Mouse (Mus musculus) embryo, embryonic 9.5 days (tissue): ENCODE results near the gene Gm17555.
A peak's percentile ranks its signal among the peaks of the same experiment; 100 is the strongest.
"Not testable (repeated sequence)": the region's sequence is repeated elsewhere in the genome, so short reads cannot be mapped to it uniquely, and the experiment has no call there.

Experiments used
- DNase-seq: peaks from one replicate; pipeline ENCODE4 v3.0.0-alpha.2; 2017; ENCODE audit errors: extremely low spot score

The Gm17555 gene

DNA sequence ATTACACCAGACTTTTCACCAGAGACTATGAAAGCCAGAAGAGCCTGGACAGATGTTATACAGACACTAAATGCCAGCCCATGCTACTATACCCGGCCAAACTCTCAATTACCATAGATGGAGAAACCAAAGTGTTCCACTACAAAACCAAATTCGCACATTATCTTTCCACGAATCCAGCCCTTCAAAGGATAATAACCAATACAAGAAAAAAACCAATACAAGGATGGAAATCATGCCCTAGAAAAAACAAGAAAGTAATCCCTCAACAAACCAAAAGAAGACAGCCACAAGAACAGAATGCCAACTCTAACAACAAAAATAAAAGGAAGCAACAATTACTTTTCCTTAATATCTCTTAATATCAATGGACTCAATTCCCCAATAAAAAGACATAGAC is at the start of gene Gm17555:
Gm17555 (plus strand) TSS at position 301 of the 400 bp plus-strand sequence.
- not testable (repeated sequence) for DNase-seq

GRCm38 (mm10) chr2:126165277-126166018 is 49.5 kb upstream of the Gm17555 start:
- DNase-seq, result no peak

DNA sequence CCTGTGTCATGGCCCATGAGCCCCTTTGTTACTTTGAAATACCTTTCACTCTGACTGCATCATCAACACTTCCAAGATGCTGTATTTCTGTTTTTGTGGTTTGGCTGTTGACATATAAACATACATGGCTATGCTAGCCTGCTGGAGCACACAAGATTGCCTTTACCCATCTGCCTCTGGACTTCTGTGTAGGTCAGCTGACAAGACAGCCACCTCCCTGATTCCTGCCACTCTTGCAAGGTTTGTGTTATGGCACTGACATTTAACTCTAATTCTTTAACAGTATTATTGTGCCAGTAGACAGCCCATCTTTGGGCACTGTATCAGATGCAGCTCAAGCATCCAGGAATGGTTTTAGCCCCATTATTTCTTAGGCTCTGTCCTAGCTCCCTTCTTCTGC is 48.6 kb upstream of the Gm17555 start:
- no peak for DNase-seq

DNA sequence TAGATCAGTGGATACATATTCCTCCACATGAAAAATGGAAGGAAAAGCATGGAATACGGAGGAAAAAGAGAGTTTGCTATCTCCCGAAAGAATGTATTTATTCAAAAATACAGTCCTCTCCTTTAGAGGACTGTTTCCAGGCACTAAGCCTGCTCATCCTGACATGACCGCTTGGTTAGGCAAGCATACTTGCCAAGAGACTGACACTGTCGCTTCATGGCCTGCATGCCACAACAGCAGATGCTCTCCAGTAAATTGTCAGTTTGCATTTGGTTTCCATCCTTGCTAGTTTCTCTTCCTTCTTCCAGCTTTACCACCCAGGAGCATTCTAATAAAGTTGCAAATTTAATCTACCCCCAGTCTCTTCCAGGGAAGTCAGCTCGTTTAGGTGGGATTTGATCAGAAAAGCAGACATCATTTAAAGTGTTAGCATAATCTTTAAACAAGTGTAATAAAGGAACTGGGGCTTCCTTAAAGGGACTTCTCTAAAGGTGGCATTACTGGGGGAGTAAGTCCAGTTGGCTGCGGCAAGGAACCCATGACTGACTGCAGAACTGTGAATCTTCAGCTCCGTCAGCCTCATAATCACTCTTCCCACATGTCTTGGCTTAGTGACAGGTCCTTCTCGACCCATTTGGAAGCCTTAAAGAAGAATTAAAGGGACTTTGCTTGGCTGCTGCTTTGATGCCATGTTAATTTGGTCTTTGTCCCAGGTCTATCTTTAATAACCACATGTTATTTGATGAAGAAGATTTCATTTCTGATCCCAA is 47.9 kb upstream of the Gm17555 start:
- DNase-seq, result no peak

GRCm38 (mm10) chr2:126171427-126171826 is 43.5 kb upstream of the Gm17555 start:
- no peak for DNase-seq

- DNase-seq, result no peak
Measured at GRCm38 (mm10) chr2:126191306-126191705, 23.6 kb upstream of the Gm17555 start.

- no peak for DNase-seq
Measured at GRCm38 (mm10) chr2:126192129-126192528, 22.8 kb upstream of the Gm17555 start.

DNA sequence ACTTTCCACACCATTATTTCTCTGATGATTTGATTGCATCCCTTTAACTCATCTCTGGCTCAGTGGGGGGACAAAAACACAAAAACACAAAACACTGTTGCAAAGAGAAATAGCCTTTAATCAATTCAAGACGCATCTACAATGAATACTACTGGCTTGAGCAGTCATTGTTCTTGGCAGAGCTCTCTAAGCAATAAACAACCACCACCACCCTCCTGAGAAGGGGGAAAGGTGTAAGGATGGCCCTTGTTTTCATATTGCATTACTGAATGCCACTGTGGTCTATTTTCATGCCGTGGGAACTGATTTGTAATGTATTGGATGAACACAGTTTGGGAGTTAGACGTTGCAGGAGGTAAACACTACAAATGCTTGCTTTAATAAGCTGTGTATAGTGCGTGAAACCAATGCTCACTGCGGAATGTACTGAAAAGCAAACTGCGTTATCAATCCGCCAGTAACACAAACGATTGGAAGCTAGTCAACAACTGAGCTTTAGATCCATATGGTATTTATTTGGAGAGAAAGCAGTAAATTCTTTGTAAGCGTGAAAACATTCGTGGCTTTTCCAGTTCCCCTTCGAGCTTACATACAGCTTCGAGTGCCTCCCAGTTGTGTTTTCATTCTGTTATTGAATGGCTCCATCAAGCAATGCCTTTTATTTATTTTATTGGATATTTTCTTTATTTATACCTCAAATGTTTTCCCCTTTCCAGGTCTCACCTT is 19.1 kb upstream of the Gm17555 start:
- DNase-seq, result no peak

GRCm38 (mm10) chr2:126198971-126199370 is 15.9 kb upstream of the Gm17555 start:
- DNase-seq, result no peak

DNA sequence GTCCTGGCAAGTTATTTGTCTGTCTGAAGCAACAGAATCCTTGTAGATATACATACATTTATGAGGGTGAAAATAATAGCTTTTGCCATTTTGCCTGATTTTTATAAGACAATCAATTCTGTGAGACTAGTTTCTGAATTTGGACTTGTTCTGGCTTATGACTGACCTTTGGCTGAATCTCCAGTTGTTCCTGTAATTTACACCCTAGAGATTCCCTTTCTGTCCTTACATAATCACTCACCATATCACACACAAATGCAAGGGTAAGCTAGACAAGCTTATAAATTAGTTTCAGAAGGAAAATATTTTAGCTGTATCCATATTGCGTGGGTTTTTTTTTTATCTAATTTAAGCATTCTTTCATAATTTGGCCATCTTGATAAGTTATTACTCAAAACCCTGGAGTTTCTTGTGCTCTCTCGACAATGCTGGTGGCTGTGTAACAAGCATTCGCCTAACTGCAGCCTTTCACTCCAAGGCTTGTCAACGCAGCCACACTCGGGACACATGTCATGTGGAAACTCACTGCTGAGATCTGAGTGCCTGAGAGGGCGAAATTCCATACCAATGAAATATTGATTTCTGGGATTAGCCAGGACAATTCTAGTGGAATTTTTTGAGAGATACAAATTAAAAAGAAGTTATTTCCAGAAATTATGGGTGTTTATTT is 3.8 kb upstream of the Gm17555 start:
- no peak for DNase-seq

- no peak for DNase-seq
Measured at GRCm38 (mm10) chr2:126227581-126227980, 12.7 kb downstream of the Gm17555 start.

- DNase-seq, result no peak
Measured at GRCm38 (mm10) chr2:126231731-126232130, 16.8 kb downstream of the Gm17555 start.

GRCm38 (mm10) chr2:126236905-126237304 is 22.0 kb downstream of the Gm17555 start:
- DNase-seq, result no peak

GRCm38 (mm10) chr2:126245446-126245845 is 30.5 kb downstream of the Gm17555 start:
- peak; percentile 5 for DNase-seq

DNA sequence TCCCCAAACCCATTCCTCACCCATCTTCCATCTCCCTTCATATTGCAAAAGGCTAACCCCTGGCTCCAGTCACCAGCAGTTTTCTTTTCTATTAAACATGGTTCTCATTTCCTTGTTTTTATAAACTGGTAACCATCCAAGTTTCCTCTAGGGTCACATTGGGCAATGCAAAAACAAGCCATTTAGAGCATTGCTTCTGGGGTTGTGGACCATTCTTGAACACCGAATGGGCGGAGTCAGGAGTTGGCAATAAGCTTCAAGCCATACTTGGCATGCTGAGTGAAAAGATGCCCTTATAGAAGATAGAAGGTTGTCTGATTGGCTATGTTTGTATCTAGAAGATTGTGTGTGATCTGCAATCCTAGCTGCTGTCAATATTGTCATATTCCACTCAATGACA is 33.6 kb downstream of the Gm17555 start:
- no peak for DNase-seq

- no peak for DNase-seq
Measured at GRCm38 (mm10) chr2:126252211-126252610, 37.3 kb downstream of the Gm17555 start.
